Mouse (Mus musculus): ENCODE measurements around the gene Ptprb.
A peak's percentile ranks its signal among the peaks of the same experiment; 100 is the strongest.

Ptprb gene

DNA sequence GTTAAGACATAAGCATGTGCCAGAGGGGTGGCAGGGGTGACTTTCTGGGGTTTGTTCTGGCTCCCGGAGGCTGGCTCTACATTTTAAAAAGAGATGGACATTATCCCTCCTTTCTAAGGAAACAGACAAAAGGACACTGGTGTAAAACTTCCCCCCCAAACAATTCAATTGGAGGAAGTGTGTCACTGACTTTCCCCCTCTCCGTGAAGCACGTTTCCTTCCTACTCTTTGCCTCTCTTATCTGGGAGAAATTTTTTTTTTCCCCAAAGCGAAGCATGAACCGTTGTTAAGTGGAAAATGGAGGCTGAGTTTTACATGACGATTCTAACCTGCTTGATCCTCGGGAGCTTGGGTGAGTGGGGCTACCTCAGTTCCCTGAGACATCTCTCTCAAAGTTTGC is at the start of gene Ptprb:
Gene Ptprb (plus strand): TSS at position 244 of the 400 bp plus-strand sequence.
- DNase-seq = no peak

DNA sequence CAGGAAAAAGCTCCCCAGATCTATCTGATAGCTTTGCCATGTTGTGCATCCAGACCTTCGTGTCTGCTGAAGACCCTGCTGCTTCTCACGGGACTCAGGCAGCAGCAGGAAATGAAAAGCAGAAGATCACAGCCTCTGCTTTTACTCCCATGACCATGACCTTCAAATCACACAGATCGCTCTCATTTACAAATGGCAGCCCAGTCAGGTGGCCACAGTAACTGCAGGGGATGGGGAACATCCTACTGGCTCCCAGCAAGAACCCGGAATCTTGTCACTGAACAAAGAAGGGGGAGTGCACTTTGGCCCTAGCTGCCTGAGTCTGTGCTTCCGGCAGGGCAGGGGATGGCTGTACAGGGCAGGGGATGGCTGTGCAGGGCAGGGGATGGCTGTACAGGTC is 40.0 kb upstream of the Ptprb start:
- no peak for DNase-seq

DNA sequence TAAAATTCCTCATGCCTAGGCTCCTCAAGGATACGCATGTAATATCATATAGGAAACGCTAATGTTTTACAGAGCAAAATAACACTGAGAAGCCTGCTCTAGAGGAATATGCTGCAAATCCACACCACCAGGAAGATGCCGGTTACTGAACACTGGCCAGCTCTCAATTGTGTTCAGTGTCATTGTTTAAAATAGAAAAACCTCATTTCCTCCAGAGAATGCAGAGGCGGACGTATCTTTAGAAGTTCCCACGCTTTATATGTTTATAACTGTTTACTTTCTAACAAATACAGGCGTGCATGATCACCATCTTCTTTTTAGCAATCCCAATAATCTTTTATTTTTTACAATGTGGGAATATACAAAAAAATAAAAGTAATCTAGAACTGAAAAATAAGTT is 33.1 kb upstream of the Ptprb start:
- no peak for DNase-seq

GRCm38 (mm10) chr10:116243373-116243772 is 31.9 kb upstream of the Ptprb start:
- no peak for DNase-seq

GRCm38 (mm10) chr10:116245632-116246031 is 29.7 kb upstream of the Ptprb start:
- DNase-seq = no peak

GRCm38 (mm10) chr10:116252668-116253067 is 22.7 kb upstream of the Ptprb start:
- no peak for DNase-seq

- DNase-seq = no peak
Measured at GRCm38 (mm10) chr10:116253972-116254371, 21.4 kb upstream of the Ptprb start.

- no peak for DNase-seq
Measured at GRCm38 (mm10) chr10:116259298-116259697, 16.0 kb upstream of the Ptprb start.

GRCm38 (mm10) chr10:116260658-116261433 is 14.5 kb upstream of the Ptprb start:
- DNase-seq = peak; percentile 36 to 53

DNA sequence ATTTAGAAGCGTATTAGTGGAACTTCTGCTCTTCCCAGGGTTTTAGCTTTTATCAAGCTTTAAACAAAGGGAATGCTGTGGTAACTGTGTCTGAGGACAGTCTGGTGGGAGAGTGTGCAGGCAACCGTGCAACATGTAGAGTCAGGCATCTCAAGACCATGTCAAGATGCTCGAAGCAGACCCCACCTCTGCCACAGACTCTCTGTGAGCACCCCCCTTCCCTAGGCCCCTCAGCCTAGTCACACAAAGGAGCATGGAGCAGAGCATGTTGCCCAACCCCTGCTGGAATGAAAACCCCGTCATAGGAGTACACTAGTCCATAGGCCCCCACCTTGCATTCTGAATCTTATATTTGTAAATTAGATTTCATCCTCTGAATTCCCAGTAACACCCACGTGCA is 13.8 kb upstream of the Ptprb start:
- no peak for DNase-seq

DNA sequence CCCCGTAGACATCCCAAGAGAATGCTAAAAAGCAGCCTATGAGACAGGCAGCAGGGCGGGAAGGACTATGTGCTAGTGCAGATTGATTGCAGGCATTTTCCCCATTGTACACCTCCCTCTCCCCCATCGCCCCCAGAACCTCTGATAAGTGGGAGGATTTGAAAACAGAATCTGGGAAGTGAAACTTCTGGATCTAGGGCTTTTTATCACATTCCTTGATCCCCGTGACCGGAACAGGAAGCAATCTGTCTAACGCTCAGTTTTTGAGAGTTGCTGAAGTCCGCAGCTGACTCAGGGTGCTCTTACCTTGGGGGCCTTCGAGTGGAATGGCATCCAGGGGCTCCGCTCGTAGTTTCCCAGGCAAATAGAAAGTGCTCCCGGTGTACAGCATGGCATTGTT is 10.8 kb upstream of the Ptprb start:
- DNase-seq = no peak

- DNase-seq = peak; percentile 58 to 74
Measured at GRCm38 (mm10) chr10:116266561-116267433, 8.5 kb upstream of the Ptprb start.

DNA sequence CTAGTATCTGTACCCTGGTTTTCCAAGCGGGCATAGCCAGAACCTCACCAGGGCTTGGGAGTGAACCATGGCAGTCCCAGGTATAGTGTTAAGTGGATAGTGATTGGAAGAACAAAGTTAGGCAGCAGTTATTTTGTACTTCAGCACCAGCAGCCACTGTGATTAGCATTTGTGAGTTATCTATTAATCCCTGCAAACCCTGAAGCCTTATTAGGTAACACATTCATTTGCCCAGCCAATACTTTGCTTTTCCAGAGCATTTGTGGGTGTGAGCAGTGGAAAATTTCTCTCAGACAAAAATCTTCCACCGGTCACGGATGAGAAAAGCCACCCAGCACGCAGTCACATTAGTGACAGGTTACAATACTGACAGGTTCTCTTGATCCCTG is 7.9 kb upstream of the Ptprb start:
- peak; percentile 26 to 53 for DNase-seq

DNA sequence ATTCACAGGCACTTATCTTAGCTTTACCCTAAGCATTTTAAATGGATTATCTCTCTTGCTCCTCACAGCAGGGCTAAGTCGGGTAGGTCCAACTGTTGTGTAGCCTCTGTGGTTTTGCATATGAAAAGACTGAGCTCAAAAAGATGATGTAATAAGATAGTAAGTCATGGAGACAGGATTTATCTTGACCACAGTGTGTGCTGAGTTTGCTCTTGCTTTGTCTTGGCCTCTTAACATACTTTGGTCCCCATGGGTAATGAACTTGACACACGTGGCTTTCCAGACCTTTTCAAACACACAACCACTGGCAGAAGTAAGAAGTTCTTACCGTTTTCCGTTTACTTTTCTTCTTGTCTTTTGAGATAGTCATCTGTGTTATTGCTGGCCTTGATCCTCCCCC is 7.0 kb upstream of the Ptprb start:
- no peak for DNase-seq

- peak in 1 of 2 experiments; percentile 35 for DNase-seq
Measured at GRCm38 (mm10) chr10:116270646-116271469, 4.5 kb upstream of the Ptprb start.

DNA sequence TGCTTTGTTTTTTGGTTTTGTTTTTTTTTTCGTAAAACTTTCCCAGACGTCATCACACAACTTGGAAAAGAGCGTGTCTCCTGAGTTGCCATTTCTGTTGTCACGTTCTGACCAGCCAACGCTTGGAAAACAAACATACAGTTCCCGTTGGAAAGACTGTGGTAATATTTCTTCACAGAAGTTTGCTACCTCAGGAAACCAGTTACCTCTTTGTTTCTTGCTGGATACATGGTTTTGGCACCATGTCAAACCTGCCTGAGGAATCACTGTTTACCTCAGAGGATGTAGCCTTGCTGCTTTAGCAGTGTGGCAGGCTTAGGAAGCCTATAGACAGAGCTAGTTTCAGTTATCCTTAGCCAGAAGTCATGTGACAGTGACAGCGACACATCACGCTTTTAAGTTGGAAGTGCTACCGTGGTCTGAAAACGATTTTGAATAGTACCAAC is 3.8 kb upstream of the Ptprb start:
- DNase-seq = no peak

DNA sequence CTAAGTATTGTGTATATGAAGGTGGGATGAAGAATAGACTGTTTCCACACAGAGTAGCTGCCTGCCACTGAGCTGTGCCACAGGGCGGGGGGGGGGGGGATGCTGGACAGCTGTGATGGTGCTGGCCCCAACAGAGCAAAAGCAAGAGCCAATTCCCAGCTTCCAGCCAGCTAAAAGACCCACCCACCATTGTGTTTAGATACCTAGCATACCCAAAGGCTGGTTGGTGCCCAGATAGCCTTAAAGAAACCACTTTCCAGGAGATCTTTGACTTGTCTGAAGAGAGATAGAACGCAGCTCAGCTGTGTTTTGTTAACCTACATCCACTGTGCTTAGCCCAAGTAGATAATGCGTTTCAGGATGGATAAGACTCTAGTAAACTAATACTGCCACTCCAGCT is 3.2 kb upstream of the Ptprb start:
- DNase-seq = no peak

GRCm38 (mm10) chr10:116286697-116287344 is 11.5 kb downstream of the Ptprb start:
- peak in 1 of 2 experiments; percentile 21 for DNase-seq

DNA sequence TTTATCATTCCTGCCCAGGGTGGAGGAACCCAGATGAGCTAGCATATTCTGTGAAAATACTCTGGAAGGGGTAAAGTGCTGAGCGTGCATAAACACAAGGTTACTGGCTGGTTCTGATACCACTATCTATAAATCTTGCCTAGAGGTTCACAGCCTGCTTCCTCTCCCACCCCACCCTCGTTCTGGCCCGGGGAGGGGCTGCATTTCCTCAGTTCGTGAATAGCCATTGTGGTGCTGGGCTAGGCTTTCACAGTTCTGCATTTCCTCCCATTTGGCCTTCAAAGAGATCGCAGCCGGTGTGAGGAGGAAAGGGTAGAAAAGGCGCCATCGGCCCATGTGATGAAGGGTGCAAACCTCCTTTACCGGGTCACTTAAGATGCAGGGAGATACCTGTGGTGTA is 12.8 kb downstream of the Ptprb start:
- DNase-seq = peak; percentile 36 to 64

DNA sequence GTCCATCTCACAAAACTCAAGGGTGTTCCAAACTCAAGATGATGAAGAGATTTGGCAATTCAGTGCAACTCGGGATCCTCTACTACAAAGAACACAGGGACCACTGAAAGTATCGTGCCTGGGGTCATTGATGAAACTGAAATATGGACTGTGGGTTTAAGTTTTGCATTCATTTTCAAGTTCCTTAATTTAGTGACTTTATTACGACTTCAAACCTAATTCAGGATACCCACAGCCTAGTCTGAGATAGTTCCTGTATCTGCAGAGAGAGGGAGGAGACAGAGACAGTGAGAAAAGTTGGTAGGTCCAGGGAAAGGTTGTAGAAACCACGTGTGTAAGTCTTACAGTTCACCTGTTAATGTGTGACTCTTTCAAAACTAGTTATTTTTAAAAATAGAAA is 15.2 kb downstream of the Ptprb start:
- DNase-seq = no peak

- DNase-seq = no peak
Measured at GRCm38 (mm10) chr10:116291153-116291755, 15.9 kb downstream of the Ptprb start.

- no peak for DNase-seq
Measured at GRCm38 (mm10) chr10:116296439-116296838, 21.1 kb downstream of the Ptprb start.

All from kidney, postnatal 4 days (tissue).